Mouse (Mus musculus): ENCODE results near the gene Hspb9.

The Hspb9 gene

DNA sequence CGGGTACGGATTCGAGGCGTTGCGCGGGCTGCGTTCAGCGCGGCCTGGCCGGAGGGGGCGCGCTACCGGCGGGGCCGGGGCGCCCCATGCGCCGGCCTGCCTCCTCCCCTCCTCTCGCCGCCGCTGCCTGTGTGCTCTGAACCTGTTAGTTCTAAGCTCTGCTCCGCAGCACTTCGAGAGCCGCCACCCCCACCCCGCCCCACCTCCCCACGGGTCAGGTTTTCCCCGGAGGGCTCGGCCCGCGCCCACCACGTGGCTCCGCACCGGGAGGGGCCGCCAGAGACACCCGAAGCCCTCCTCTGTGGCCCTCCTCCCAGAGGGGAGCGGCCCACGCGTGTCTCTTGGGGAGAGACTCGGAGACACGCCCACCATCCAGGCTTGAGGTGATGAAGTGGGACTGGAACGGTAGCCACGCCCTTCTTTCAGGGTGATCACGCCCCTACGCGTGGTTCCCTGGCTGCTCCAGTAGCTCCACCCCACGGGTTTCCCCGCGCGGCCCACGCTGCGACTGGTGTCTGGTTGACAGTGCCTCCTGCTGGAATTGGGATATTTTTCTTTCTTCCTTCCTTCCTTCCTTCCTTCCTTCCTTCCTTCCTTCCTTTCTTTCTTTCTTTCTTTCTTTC, 46.1 kb downstream of the Hspb9 start, which contains the start of gene Kcnh4:
Kcnh4 (minus strand) TSS at position 332 of the 623 bp plus-strand sequence.
- DNase-seq (ENCODE audit: low spot score): peak; percentile 86

DNA sequence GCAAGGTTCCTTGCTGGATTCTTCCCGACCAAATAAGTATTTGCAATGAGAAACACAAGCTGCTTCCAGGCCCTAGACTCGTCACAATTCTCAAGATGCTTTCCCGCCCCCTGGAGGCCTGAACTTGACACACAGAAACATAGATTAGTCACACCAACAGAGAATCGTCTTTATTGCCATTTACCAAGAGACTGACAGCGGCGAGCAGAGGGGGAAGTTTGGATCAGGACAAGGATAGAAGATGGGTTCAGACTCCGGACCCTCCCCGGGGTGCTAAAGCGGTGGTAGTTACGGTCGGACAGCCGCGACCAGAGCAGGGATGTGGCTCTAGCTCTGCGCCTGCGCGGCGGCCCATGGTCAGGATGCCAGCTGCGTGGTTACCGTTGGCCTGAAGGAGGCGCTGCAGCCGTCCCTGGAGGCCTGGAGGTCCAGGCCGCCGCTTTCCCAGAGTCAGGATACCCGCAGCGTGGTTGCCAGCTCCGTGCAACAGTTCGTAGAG, 47.9 kb downstream of the Hspb9 start:
- peak; percentile 84 for DNase-seq (ENCODE audit: low spot score)

GRCm38 (mm10) chr11:100762831-100763230, 49.2 kb downstream of the Hspb9 start, which contains the start of gene Hcrt:
Hcrt (minus strand) TSS chr11:100762931.
- no peak for DNase-seq (ENCODE audit: low spot score)

Measured in layer of hippocampus, adult 11-12 months (tissue).